Mouse (Mus musculus): ENCODE data around the gene Afg1l. TPM values are rescaled to one million over a fixed set of nuclear protein-coding genes. Genes with fewer than 3 reads are reported as not detected.

The Afg1l gene
- total RNA-seq, 4 experiments from 2014 or later: 11.1 to 15.8 (median 13.9) TPM

- DNase-seq (ENCODE audit: low spot score in 2 of 2): no peak
Measured at GRCm38 (mm10) chr10:42270277-42271083, 207.9 kb downstream of the Afg1l start.

- DNase-seq (ENCODE audit: low spot score in 2 of 2): no peak
Measured at GRCm38 (mm10) chr10:42269281-42270025, 208.9 kb downstream of the Afg1l start.

- no peak for DNase-seq (ENCODE audit: low spot score in 2 of 2)
Measured at GRCm38 (mm10) chr10:42267811-42268545, 210.4 kb downstream of the Afg1l start.

- DNase-seq (ENCODE audit: low spot score in 2 of 2): no peak
Measured at GRCm38 (mm10) chr10:42265021-42265689, 213.2 kb downstream of the Afg1l start.

- no peak for DNase-seq (ENCODE audit: low spot score in 2 of 2)
Measured at GRCm38 (mm10) chr10:42264195-42264594, 214.2 kb downstream of the Afg1l start.

GRCm38 (mm10) chr10:42263701-42264100 is 214.7 kb downstream of the Afg1l start:
- no peak for DNase-seq (ENCODE audit: low spot score in 2 of 2)

Other genes with a start within 250 kb of the Afg1l start
- 10 to 100 TPM; 43.3 to 53.4 (median 48.2) TPM for gene Foxo3, start 201.8 kb downstream of the Afg1l start, total RNA-seq (2022)
- 100 to 1,000 TPM; 176 to 202 (median 187) TPM for gene Snx3, start 23.5 kb upstream of the Afg1l start, total RNA-seq (2022)
- 10 to 100 TPM; 14.7 to 17.3 (median 16.0) TPM for gene Nr2e1, start 105.1 kb upstream of the Afg1l start, total RNA-seq (2022)
- gene Ostm1, start 105.3 kb upstream of the Afg1l start, total RNA-seq (2022): 10 to 100 TPM; 53.4 to 60.1 (median 55.3) TPM